Mouse (Mus musculus) heart, postnatal 0 days (tissue): ENCODE data around the gene Olfr1328. TPM values are rescaled to one million over a fixed set of nuclear protein-coding genes. Genes with fewer than 3 reads are reported as not detected.

ENCODE experiments used
- ATAC-seq: fragments of 200-750 bp; cut with Nextera tagmentation; 2 replicates; pipeline ENCODE4 v1.8.0; 2017; ENCODE audit warnings: low read depth, moderate number of reproducible peaks, moderate library complexity; ENCODE audit not compliant: insufficient read depth
- DNase-seq: peaks from one replicate; pipeline ENCODE4 v3.0.0-alpha.2; 2016; ENCODE audit warnings: low spot score
- H3K27ac ChIP-seq: fragments of 300-500 bp; sonication (generic); 2 replicates; pipeline ENCODE4 v1.5.1; 2014; ENCODE audit warnings: low read depth, mild to moderate bottlenecking
- H3K27me3 ChIP-seq: fragments of 300-500 bp; sonication (generic); 2 replicates; pipeline ENCODE4 v1.6.1; 2014; ENCODE audit warnings: low read length, mixed read lengths; ENCODE audit not compliant: control insufficient read depth, insufficient read depth
- H3K36me3 ChIP-seq: fragments of 300-500 bp; sonication (generic); replicated peaks from 2 replicates; pipeline ENCODE4 v1.6.1; 2014; ENCODE audit warnings: low read length, mixed read lengths; ENCODE audit not compliant: control insufficient read depth, insufficient read depth
- H3K4me1 ChIP-seq: fragments of 300-500 bp; sonication (generic); 2 replicates; pipeline ENCODE4 v1.6.1; 2014; ENCODE audit warnings: antibody characterized with exemption; ENCODE audit not compliant: control insufficient read depth, insufficient read depth
- H3K4me2 ChIP-seq: fragments of 300-500 bp; sonication (generic); 2 replicates; pipeline ENCODE4 v1.6.1; 2014; ENCODE audit warnings: low read depth, mild to moderate bottlenecking, low read length, moderate library complexity
- H3K4me3 ChIP-seq: fragments of 300-500 bp; sonication (generic); 2 replicates; pipeline ENCODE4 v1.5.1; 2014; ENCODE audit warnings: low read depth, low read length
- H3K9ac ChIP-seq: fragments of 300-500 bp; sonication (generic); replicated peaks from 2 replicates; pipeline ENCODE4 v1.6.1; 2014; ENCODE audit warnings: low read depth, low read length, mixed read lengths
- H3K9me3 ChIP-seq: fragments of 300-500 bp; sonication (generic); replicated peaks from 2 replicates; pipeline ENCODE4 v1.6.1; 2016; ENCODE audit warnings: low read length; ENCODE audit not compliant: control insufficient read depth
- CTCF ChIP-seq: IDR thresholded peaks from 2 replicates; pipeline ENCODE4 v1.5.1; 2016; ENCODE audit warnings: antibody characterized with exemption, control low read depth, low read depth
- EP300 ChIP-seq: IDR thresholded peaks from 2 replicates; pipeline ENCODE4 v1.6.1; 2016; ENCODE audit warnings: antibody characterized with exemption, low read depth
- WGBS: fragments of 180-500 bp; shearing (Covaris S2); extraction: QIAGEN DNeasy Blood & Tissue Kit; methylation state at CpG from one replicate; pipeline ENCODE4 v1.1.7; 2014; 5-methylcytosine and 5-hydroxymethylcytosine counted together
- polyA plus RNA-seq: library from polyadenylated mRNA; unstranded; fragments of >200 nt; fragmentation: Nextera tagmentation; extraction: Ambion mirVana; gene quantifications from 2 replicates; pipeline ENCODE4 v1.2.1, GENCODE M21; 2015
- total RNA-seq: library from RNA; depleted of rRNA; stranded (reverse); fragments of >200 nt; gene quantifications from 2 replicates; pipeline ENCODE4 v1.2.3, GENCODE M21; 2014; ENCODE audit warnings: low replicate concordance; rRNA removed

The Olfr1328 gene
- total and polyA plus RNA-seq, 2 experiments from 2014 or later = not detected

DNA sequence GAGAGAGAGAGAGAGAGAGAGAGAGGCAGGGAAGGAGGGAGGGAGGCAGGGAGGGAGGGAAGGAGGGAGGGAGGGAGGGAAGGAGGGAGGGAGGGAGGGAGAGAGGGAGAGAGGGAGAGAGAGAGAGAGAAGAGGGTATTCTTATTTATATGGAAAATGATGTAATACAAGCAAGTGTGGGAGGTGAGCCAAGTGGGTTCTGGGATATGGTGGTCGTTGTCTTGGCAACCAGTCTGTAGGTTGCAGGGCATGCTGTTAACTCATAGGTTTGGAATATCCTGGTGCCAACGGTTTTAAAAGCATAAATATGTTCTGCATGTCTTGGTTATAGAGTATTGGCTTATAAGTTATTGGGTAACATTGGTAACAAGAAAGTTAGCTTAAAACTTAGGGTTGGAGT, 36.4 kb downstream of the Olfr1328 start:
- no peak overlapping the region for H3K4me3 ChIP-seq
- ATAC-seq (no peak), DNase-seq (no peak)
- no peak overlapping the region for H3K9ac ChIP-seq
- H3K4me1 ChIP-seq = no peaks in the 10 kb centered on the region
- 48% methylated on average over 2 of the region's 2 CpGs for WGBS
- H3K36me3 ChIP-seq = no peaks in the 10 kb centered on the region
- no peak overlapping the region for H3K27ac ChIP-seq
- H3K4me2 ChIP-seq = no peak overlapping the region
- H3K27me3 ChIP-seq = no peaks in the 10 kb centered on the region
- TF ChIP-seq EP300 (no peak), CTCF (no peak)
- H3K9me3 ChIP-seq = no peaks in the 10 kb centered on the region

DNA sequence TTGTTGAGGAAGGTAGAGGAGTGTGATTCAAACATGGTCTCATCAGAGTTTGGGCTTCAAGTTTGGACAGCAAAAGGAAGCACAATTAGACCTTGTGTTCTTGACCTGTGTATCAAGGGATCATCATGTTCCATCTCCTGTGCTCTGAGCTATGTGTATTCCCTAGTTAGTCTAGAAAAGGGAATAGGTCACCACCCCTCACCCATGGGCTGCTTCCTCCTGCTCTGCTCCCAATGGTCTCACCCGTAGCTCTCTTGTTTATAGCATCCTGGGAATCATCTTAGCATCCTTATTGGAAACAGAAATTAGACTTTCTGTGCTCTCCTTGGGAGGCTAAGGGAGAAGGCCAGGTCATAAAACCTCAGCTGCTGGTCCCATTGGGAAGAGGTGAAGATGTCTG, 50.1 kb downstream of the Olfr1328 start, which contains the start of gene Olfr1330:
Gene Olfr1330, plus strand, starts transcription at position 301 of the 400 bp plus-strand sequence.
- Histone ChIP-seq H3K4me3 (no peak within 1 kb of the TSS), H3K9me3 (no peaks in the 10 kb centered on the region), H3K27ac (no peak within 1 kb of the TSS), H3K9ac (no peak within 1 kb of the TSS), H3K36me3 (no peaks in the 10 kb centered on the region), H3K4me2 (no peak within 1 kb of the TSS), H3K4me1 (no peaks in the 10 kb centered on the region), H3K27me3 (no peaks in the 10 kb centered on the region)
- DNase-seq = no peak
- 76% methylated on average over 1 of the region's 1 CpGs for WGBS
- no peak for TF ChIP-seq EP300
- no peak for TF ChIP-seq CTCF
- no peak for ATAC-seq

Other genes with a start within 250 kb of the Olfr1328 start
- not detected in 2 replicates for gene Olfr1342, start 245.9 kb downstream of the Olfr1328 start, total RNA-seq
- gene Olfr1342, start 245.9 kb downstream of the Olfr1328 start, polyA plus RNA-seq = not detected in 2 replicates
- gene Olfr1341, start 235.1 kb downstream of the Olfr1328 start, total RNA-seq = not detected in 2 replicates
- not detected in 2 replicates for gene Olfr1341, start 235.1 kb downstream of the Olfr1328 start, polyA plus RNA-seq
- not detected in 2 replicates for gene Olfr1340, start 218.5 kb downstream of the Olfr1328 start, total RNA-seq
- not detected in 2 replicates for gene Olfr1340, start 218.5 kb downstream of the Olfr1328 start, polyA plus RNA-seq
- gene Olfr1339, start 206.4 kb downstream of the Olfr1328 start, total RNA-seq = not detected in 2 replicates
- not detected in 2 replicates for gene Olfr1339, start 206.4 kb downstream of the Olfr1328 start, polyA plus RNA-seq
- not detected in 2 replicates for gene Olfr1338, start 179.9 kb downstream of the Olfr1328 start, total RNA-seq
- not detected in 2 replicates for gene Olfr1338, start 179.9 kb downstream of the Olfr1328 start, polyA plus RNA-seq
- gene Olfr1337, start 156.0 kb downstream of the Olfr1328 start, total RNA-seq = not detected in 2 replicates
- gene Olfr1337, start 156.0 kb downstream of the Olfr1328 start, polyA plus RNA-seq = not detected in 2 replicates
- not detected in 2 replicates for gene Olfr1335, start 128.7 kb downstream of the Olfr1328 start, total RNA-seq
- not detected in 2 replicates for gene Olfr1335, start 128.7 kb downstream of the Olfr1328 start, polyA plus RNA-seq
- not detected in 2 replicates for gene Olfr1333, start 102.3 kb downstream of the Olfr1328 start, total RNA-seq
- gene Olfr1333, start 102.3 kb downstream of the Olfr1328 start, polyA plus RNA-seq = not detected in 2 replicates
- gene Olfr1331, start 74.0 kb downstream of the Olfr1328 start, total RNA-seq = not detected in 2 replicates
- gene Olfr1331, start 74.0 kb downstream of the Olfr1328 start, polyA plus RNA-seq = not detected in 2 replicates
- gene Olfr1330, start 50.0 kb downstream of the Olfr1328 start, total RNA-seq = not detected in 2 replicates
- gene Olfr1330, start 50.0 kb downstream of the Olfr1328 start, polyA plus RNA-seq = 0.14 and 0.22 TPM in 2 replicates
- gene Olfr1329, start 21.1 kb downstream of the Olfr1328 start, total RNA-seq = not detected in 2 replicates
- gene Olfr1329, start 21.1 kb downstream of the Olfr1328 start, polyA plus RNA-seq = not detected in 2 replicates
- not detected in 2 replicates for gene Lao1, start 23.0 kb upstream of the Olfr1328 start, total RNA-seq
- gene Lao1, start 23.0 kb upstream of the Olfr1328 start, polyA plus RNA-seq = 0.10 TPM in 1 of 2 replicates, not detected in the other
- gene Slc2a1, start 170.1 kb upstream of the Olfr1328 start, total RNA-seq = 93.0 and 120 TPM in 2 replicates
- gene Slc2a1, start 170.1 kb upstream of the Olfr1328 start, polyA plus RNA-seq = 19.0 and 19.7 TPM in 2 replicates
- gene Zfp691, start 235.6 kb upstream of the Olfr1328 start, total RNA-seq = 12.9 and 14.3 TPM in 2 replicates
- 13.7 and 13.8 TPM in 2 replicates for gene Zfp691, start 235.6 kb upstream of the Olfr1328 start, polyA plus RNA-seq